Mouse (Mus musculus): ENCODE data around the gene P3h1. TPM values are rescaled to one million over a fixed set of nuclear protein-coding genes. Genes with fewer than 3 reads are reported as not detected.
A peak's percentile ranks its signal among the peaks of the same experiment; 100 is the strongest.

P3h1 gene
- total and polyA plus RNA-seq, 3 experiments: 10.5 to 14.5 (median 10.8) TPM

- Histone ChIP-seq H3K9ac (ENCODE audit: low read depth, low read length) (no peak overlapping the region), H3K79me2 (replicated peaks; ENCODE audit: control insufficient read depth, insufficient read depth, low read length) (no peaks in the 10 kb centered on the region), H3K4me1 (ENCODE audit: control insufficient read depth, insufficient read depth, low read length) (no peaks in the 10 kb centered on the region; the same call in 1 of the 2 replicates), H3K36me3 (ENCODE audit: control insufficient read depth, insufficient read depth, low read length) (no peaks in the 10 kb centered on the region), H3K27ac (no peak overlapping the region), H3K27me3 (ENCODE audit: control insufficient read depth, insufficient read depth, low read length) (no peaks in the 10 kb centered on the region), H3K4me3 (no peak overlapping the region)
- intact Hi-C loops (cut with DNase I): no loop called here
- WGBS: 86% methylated on average over 6 of the region's 6 CpGs
- no peak for DNase-seq
- TF ChIP-seq POLR2A (IDR thresholded peaks at IDR 0.05; ENCODE audit: insufficient read depth, low read depth, low read length) (no peak), EP300 (IDR thresholded peaks at IDR 0.05; ENCODE audit: insufficient read depth, low read depth, low read length) (no peak), CTCF (IDR thresholded peaks at IDR 0.05) (no peak)
Observed at GRCm38 (mm10) chr4:119198105-119198504, 34.6 kb upstream of the P3h1 start.

GRCm38 (mm10) chr4:119204672-119205071 is 28.0 kb upstream of the P3h1 start:
- WGBS: 17% methylated on average over 8 of the region's 8 CpGs
- Histone ChIP-seq H3K36me3 (ENCODE audit: control insufficient read depth, insufficient read depth, low read length) (no peaks in the 10 kb centered on the region), H3K4me1 (ENCODE audit: control insufficient read depth, insufficient read depth, low read length) (no peaks in the 10 kb centered on the region), H3K4me3 (no peak overlapping the region), H3K9ac (ENCODE audit: low read depth, low read length) (no peak overlapping the region), H3K27ac (no peak overlapping the region), H3K79me2 (replicated peaks; ENCODE audit: control insufficient read depth, insufficient read depth, low read length) (no peaks in the 10 kb centered on the region), H3K27me3 (ENCODE audit: control insufficient read depth, insufficient read depth, low read length) (no peaks in the 10 kb centered on the region)
- TF ChIP-seq EP300 (IDR thresholded peaks at IDR 0.05; ENCODE audit: insufficient read depth, low read depth, low read length) (0 out of 2 replicates have a peak, but pooled peaks have one; percentile 62), CTCF (IDR thresholded peaks at IDR 0.05) (peak; percentile 92), POLR2A (IDR thresholded peaks at IDR 0.05; ENCODE audit: insufficient read depth, low read depth, low read length) (no peak)
- intact Hi-C loops (cut with DNase I): loop anchor here (1.0 to 2.0 kb wide), 2 partner anchors 48 to 199 kb away; no protein-coding TSS in a partner anchor
- peak; percentile 42 to 65 for DNase-seq

GRCm38 (mm10) chr4:119216667-119217066 is 16.0 kb upstream of the P3h1 start:
- H3K4me3 ChIP-seq: no peak overlapping the region
- intact Hi-C loops (cut with DNase I): no loop called here
- H3K79me2 ChIP-seq (replicated peaks; ENCODE audit: control insufficient read depth, insufficient read depth, low read length): no peaks in the 10 kb centered on the region
- H3K36me3 ChIP-seq (ENCODE audit: control insufficient read depth, insufficient read depth, low read length): no peaks in the 10 kb centered on the region
- H3K9ac ChIP-seq (ENCODE audit: low read depth, low read length): no peak overlapping the region
- no peaks in the 10 kb centered on the region for H3K27me3 ChIP-seq (ENCODE audit: control insufficient read depth, insufficient read depth, low read length)
- H3K4me1 ChIP-seq (ENCODE audit: control insufficient read depth, insufficient read depth, low read length): no peaks in the 10 kb centered on the region
- 56% methylated on average over 8 of the region's 8 CpGs for WGBS
- no peak for TF ChIP-seq EP300 (IDR thresholded peaks at IDR 0.05; ENCODE audit: insufficient read depth, low read depth, low read length)
- no peak for TF ChIP-seq CTCF (IDR thresholded peaks at IDR 0.05)
- no peak for TF ChIP-seq POLR2A (IDR thresholded peaks at IDR 0.05; ENCODE audit: insufficient read depth, low read depth, low read length)
- DNase-seq: no peak
- no peak overlapping the region for H3K27ac ChIP-seq

GRCm38 (mm10) chr4:119218169-119218568 is 14.5 kb upstream of the P3h1 start, which contains the start of gene Tmem269:
Gene Tmem269, minus strand, starts transcription at chr4:119218217.
- H3K9ac ChIP-seq (ENCODE audit: low read depth, low read length): no peak within 1 kb of the TSS
- no peaks in the 10 kb centered on the region for H3K4me1 ChIP-seq (ENCODE audit: control insufficient read depth, insufficient read depth, low read length)
- 24% methylated on average over 11 of the region's 11 CpGs for WGBS
- TF ChIP-seq EP300 (IDR thresholded peaks at IDR 0.05; ENCODE audit: insufficient read depth, low read depth, low read length) (no peak), POLR2A (IDR thresholded peaks at IDR 0.05; ENCODE audit: insufficient read depth, low read depth, low read length) (no peak), CTCF (IDR thresholded peaks at IDR 0.05) (no peak)
- H3K79me2 ChIP-seq (replicated peaks; ENCODE audit: control insufficient read depth, insufficient read depth, low read length): no peaks in the 10 kb centered on the region
- no peak for DNase-seq
- H3K4me3 ChIP-seq: no peak within 1 kb of the TSS
- no peaks in the 10 kb centered on the region for H3K27me3 ChIP-seq (ENCODE audit: control insufficient read depth, insufficient read depth, low read length)
- H3K36me3 ChIP-seq (ENCODE audit: control insufficient read depth, insufficient read depth, low read length): no peaks in the 10 kb centered on the region
- intact Hi-C loops (cut with DNase I): no loop called here
- no peak within 1 kb of the TSS for H3K27ac ChIP-seq

- 96% methylated on average over 1 of the region's 1 CpGs for WGBS
- intact Hi-C loops (cut with DNase I): no loop called here
- no peak overlapping the region for H3K9ac ChIP-seq (ENCODE audit: low read depth, low read length)
- no peak for DNase-seq
- no peak overlapping the region for H3K27ac ChIP-seq
- no peaks in the 10 kb centered on the region for H3K79me2 ChIP-seq (replicated peaks; ENCODE audit: control insufficient read depth, insufficient read depth, low read length)
- no peaks in the 10 kb centered on the region for H3K36me3 ChIP-seq (ENCODE audit: control insufficient read depth, insufficient read depth, low read length)
- no peaks in the 10 kb centered on the region for H3K27me3 ChIP-seq (ENCODE audit: control insufficient read depth, insufficient read depth, low read length)
- H3K4me3 ChIP-seq: no peak overlapping the region
- H3K4me1 ChIP-seq (ENCODE audit: control insufficient read depth, insufficient read depth, low read length): no peaks in the 10 kb centered on the region
- peak; percentile 74 for TF ChIP-seq CTCF (IDR thresholded peaks at IDR 0.05)
- no peak for TF ChIP-seq EP300 (IDR thresholded peaks at IDR 0.05; ENCODE audit: insufficient read depth, low read depth, low read length)
- no peak for TF ChIP-seq POLR2A (IDR thresholded peaks at IDR 0.05; ENCODE audit: insufficient read depth, low read depth, low read length)
Observed at GRCm38 (mm10) chr4:119223696-119224095, 9.0 kb upstream of the P3h1 start.

GRCm38 (mm10) chr4:119224534-119224933 is 8.2 kb upstream of the P3h1 start:
- DNase-seq: no peak
- 92% methylated on average over 3 of the region's 3 CpGs for WGBS
- no peaks in the 10 kb centered on the region for H3K36me3 ChIP-seq (ENCODE audit: control insufficient read depth, insufficient read depth, low read length)
- H3K9ac ChIP-seq (ENCODE audit: low read depth, low read length): no peak overlapping the region
- H3K79me2 ChIP-seq (replicated peaks; ENCODE audit: control insufficient read depth, insufficient read depth, low read length): no peaks in the 10 kb centered on the region
- H3K27me3 ChIP-seq (ENCODE audit: control insufficient read depth, insufficient read depth, low read length): no peaks in the 10 kb centered on the region
- no peaks in the 10 kb centered on the region for H3K4me1 ChIP-seq (ENCODE audit: control insufficient read depth, insufficient read depth, low read length)
- TF ChIP-seq CTCF (IDR thresholded peaks at IDR 0.05) (no peak), EP300 (IDR thresholded peaks at IDR 0.05; ENCODE audit: insufficient read depth, low read depth, low read length) (no peak), POLR2A (IDR thresholded peaks at IDR 0.05; ENCODE audit: insufficient read depth, low read depth, low read length) (no peak)
- no peak overlapping the region for H3K27ac ChIP-seq
- intact Hi-C loops (cut with DNase I): no loop called here
- no peak overlapping the region for H3K4me3 ChIP-seq

All from heart, adult 2 months (tissue).